Mouse (Mus musculus) testis, adult 2 months (tissue): ENCODE results near the gene Nek2. TPM values are rescaled to one million over a fixed set of nuclear protein-coding genes. Genes with fewer than 3 reads are reported as not detected.
A peak's percentile ranks its signal among the peaks of the same experiment; 100 is the strongest.

Source experiments
- H3K27ac ChIP-seq: fragments of 200-500 bp; 2 replicates; pipeline ENCODE4 v1.5.1; 2012; ENCODE audit warnings: low read depth, low read length; ENCODE audit not compliant: control insufficient read depth, insufficient read depth
- H3K27me3 ChIP-seq: fragments of 200-500 bp; 2 replicates; pipeline ENCODE4 v1.6.1; 2012; ENCODE audit warnings: mild to moderate bottlenecking, low read length, moderate library complexity; ENCODE audit not compliant: control insufficient read depth, insufficient read depth
- H3K36me3 ChIP-seq: fragments of 200-500 bp; 2 replicates; pipeline ENCODE4 v1.6.1; 2012; ENCODE audit warnings: mild to moderate bottlenecking, low read length; ENCODE audit not compliant: control insufficient read depth, insufficient read depth
- H3K4me1 ChIP-seq: fragments of 200-500 bp; 2 replicates; pipeline ENCODE4 v1.6.1; 2012; ENCODE audit warnings: low read length; ENCODE audit not compliant: control insufficient read depth, insufficient read depth
- H3K4me3 ChIP-seq: fragments of 200-500 bp; 2 replicates; pipeline ENCODE4 v1.5.1; 2012; ENCODE audit warnings: low read depth, mild to moderate bottlenecking, low read length, moderate library complexity, mixed read lengths; ENCODE audit not compliant: control insufficient read depth
- CTCF ChIP-seq: fragments of 200-500 bp; IDR thresholded peaks from 2 replicates; pipeline ENCODE4 v1.5.1; 2012; ENCODE audit warnings: low read depth, mild to moderate bottlenecking, inconsistent platforms, low read length, moderate library complexity; ENCODE audit not compliant: control insufficient read depth, insufficient read depth, insufficient replicate concordance
- POLR2A ChIP-seq: fragments of 200-500 bp; IDR thresholded peaks from 2 replicates; pipeline ENCODE4 v1.6.1; 2012; ENCODE audit warnings: low read depth, mild to moderate bottlenecking, inconsistent platforms, low read length, moderate library complexity; ENCODE audit not compliant: control insufficient read depth
- polyA plus RNA-seq: library from polyadenylated mRNA; depleted of rRNA; stranded (reverse); fragments of >200 nt; gene quantifications from 2 replicates; pipeline ENCODE4 v1.2.3, GENCODE M21; 2012

Gene Nek2
- polyA plus RNA-seq, 1 experiment, result 63.0 TPM

DNA sequence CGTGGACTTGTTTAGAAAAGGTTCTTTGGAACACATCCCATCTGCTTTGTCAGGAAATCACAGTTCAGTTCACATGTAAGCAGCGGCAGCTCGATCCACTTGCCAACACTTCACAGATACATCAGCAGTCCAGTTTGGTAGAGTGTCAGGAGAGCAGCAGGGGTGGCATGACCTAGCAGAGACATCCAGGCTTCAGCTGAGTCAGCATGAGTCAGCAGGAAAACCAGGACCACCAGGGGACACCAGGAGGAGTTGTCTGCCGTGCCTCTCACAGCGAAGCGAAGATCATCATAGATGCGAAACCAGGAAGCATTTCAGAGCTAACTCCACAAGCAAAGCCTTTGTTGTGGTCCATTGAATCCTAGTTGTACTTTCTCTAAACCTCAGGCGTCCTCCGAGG is 32.2 kb downstream of the Nek2 start:
- Histone ChIP-seq H3K27ac (no peak overlapping the region), H3K4me1 (no peaks in the 10 kb centered on the region; the same call in 1 of the 2 replicates), H3K27me3 (no peaks in the 10 kb centered on the region), H3K4me3 (no peak overlapping the region), H3K36me3 (no peaks in the 10 kb centered on the region)
- TF ChIP-seq CTCF, result no peak
- no peak for TF ChIP-seq POLR2A

DNA sequence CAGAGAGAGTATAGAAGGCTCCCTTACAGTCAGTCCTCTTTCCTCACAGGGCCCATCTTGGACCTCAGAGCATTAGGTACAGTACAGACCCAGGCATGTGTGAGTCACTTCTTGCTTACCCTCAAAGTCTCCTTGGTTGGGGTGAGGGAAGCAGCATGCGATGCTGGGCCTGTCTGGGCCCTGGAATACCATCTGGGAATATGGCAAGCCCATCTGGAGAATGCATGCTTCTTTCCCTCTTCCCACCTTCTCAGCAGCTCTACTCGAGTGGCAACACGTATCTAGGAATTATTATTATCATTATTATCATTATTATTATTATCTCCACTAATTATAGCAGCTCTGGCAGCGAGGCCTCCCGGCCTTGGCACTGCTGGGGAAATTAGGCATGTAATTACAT is 33.5 kb downstream of the Nek2 start:
- TF ChIP-seq CTCF, result no peak
- TF ChIP-seq POLR2A, result no peak
- Histone ChIP-seq H3K4me3 (no peak overlapping the region), H3K27ac (peak overlapping the region; percentile 23; the same call in 1 of the 2 replicates), H3K27me3 (no peaks in the 10 kb centered on the region), H3K36me3 (no peaks in the 10 kb centered on the region), H3K4me1 (no peaks in the 10 kb centered on the region; the same call in 1 of the 2 replicates)

DNA sequence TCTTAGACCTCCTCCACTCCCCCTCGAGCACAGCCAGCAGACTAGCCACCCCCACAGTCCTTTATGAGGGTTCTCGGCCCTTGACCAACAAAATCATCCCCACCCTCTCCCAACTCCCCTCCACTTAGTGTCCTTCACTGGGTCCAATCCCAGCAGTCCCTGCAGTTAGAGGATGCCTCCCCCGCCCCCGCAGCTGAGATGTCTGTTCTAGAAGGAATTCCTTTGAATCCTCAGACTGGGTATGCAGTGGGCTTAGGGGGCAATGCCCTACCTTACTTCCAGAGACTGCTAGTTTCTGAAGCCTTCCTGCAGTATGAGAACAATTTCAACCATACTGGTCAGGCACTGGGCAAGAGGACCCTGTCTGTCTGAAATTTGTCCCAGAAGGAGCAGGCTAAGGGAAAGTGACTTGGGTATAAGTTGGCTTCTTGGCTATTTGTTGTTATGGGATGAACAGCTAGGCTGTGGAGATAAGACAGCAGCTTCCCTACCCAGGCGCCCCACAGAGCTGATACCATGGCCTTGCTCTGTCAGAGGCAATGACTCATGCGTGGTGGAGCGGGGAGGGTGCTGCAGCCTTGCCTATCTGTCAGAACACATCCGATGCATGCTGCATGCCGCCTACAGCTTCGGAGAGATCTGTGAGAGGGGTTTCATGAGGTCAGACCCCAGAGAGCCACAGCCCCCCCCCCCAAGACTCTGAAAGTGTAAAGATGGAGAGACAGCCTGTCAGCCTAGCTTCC is 34.1 kb downstream of the Nek2 start:
- Histone ChIP-seq H3K27ac (0 out of 2 replicates have a peak overlapping the region, but pooled peaks have one; percentile 16), H3K4me3 (no peak overlapping the region), H3K36me3 (no peaks in the 10 kb centered on the region), H3K27me3 (no peaks in the 10 kb centered on the region), H3K4me1 (no peaks in the 10 kb centered on the region; the same call in 1 of the 2 replicates)
- TF ChIP-seq CTCF, result no peak
- TF ChIP-seq POLR2A, result no peak

DNA sequence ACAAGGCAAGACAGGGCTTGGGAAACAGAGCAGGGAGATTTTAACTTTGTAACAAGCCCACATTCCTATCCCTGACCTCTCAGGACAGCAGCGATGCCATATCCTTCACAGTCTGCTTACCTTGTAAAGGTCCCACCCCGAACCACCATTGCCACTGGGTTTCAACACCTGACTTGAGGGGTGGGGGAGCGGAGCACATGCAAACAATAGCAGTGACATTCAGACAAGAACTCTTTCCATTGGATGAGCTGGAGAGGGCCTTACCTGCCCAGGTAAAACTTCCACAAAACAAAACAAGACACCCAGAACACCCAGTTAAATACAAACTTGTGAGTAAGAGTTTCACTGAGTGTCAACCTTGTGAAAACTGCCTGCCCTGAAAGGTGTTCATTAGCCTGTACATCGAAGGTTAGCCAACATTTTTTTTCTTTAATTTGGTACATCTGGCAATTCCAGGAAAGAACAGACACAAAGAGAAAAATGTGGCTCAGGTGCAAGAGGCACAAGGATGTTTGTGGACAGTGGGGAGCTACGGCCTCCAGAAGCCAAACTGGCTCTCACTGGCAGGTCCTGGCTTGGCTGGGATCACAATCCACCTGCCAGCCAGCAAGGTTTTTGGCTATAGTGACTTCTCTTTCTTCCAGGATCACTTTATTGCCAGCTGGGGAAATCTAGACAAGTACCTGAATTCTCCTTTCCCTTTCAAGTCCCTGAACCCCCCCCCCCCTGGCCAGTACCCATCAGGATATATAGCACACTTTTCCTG is 35.8 kb downstream of the Nek2 start:
- TF ChIP-seq POLR2A, result no peak
- TF ChIP-seq CTCF, result no peak

DNA sequence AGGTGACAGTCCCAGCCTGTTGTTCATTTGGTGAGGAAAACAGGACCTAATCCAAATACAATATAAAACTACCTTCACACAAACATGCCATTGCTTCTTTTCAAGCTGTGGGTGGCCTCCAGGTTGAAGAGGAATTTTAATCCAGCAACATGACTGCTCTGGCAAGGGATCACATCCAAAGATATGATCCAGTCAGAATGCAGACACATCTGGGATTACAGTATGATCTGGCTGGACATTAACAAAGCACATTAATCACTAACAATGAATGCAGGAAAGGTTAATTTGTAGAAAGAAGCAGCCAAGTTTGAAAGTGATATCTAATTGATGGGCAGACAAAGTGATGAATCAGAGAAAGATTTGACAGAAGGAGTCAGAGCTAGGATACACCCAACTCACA is 36.9 kb downstream of the Nek2 start:
- Histone ChIP-seq H3K4me3 (no peak overlapping the region), H3K4me1 (no peaks in the 10 kb centered on the region; the same call in 1 of the 2 replicates), H3K27me3 (no peaks in the 10 kb centered on the region), H3K36me3 (no peaks in the 10 kb centered on the region), H3K27ac (no peak overlapping the region)
- no peak for TF ChIP-seq CTCF
- no peak for TF ChIP-seq POLR2A

More for the DNA sequence above, 35.8 kb downstream of the Nek2 start:
- H3K27ac ChIP-seq, result no peak overlapping the region
- H3K4me3 ChIP-seq, result no peak overlapping the region
- no peaks in the 10 kb centered on the region; the same call in 1 of the 2 replicates for H3K4me1 ChIP-seq
- no peaks in the 10 kb centered on the region for H3K36me3 ChIP-seq
- H3K27me3 ChIP-seq, result no peaks in the 10 kb centered on the region

DNA sequence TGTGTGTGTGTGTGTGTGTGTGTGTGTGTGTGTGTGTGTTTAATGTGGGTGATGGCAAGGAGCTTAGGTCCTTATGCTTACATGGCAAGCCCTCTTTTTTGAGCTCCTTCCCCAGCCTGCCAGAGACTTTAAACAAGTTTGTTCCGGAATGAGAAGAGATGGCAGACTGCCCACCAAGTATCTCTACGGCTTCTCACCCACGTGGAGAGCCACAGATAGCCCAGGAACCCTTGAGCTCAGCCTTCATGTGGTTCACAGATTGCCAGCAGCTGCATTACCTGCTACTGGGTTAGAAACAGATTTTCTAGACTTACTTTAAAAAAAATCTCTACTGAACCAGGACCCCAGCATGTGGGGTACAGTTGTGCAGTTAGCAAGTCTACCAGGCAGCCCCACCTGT is 38.6 kb downstream of the Nek2 start:
- Histone ChIP-seq H3K4me3 (no peak overlapping the region), H3K27ac (no peak overlapping the region), H3K4me1 (no peaks in the 10 kb centered on the region; the same call in none of the 2 replicates), H3K27me3 (no peaks in the 10 kb centered on the region), H3K36me3 (no peaks in the 10 kb centered on the region)
- no peak for TF ChIP-seq CTCF
- no peak for TF ChIP-seq POLR2A

DNA sequence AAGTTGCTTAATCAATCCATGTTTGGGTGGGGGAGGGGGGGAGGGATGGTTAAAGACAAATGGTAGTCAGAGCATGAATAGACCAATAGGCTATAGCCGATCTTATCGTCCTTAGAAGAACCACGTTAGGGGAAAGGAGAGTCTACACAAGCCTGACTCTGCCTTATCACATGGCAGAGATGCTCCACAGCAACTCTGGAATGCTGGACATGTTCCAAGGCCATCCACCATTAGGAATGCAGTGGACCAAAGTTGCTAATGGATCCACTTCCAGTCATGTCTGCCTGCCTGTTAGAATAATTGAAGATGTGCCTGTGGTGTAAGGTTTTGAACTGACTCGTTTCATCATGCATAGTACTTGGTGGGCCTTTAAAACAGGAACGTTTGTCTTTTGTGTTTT is 40.0 kb downstream of the Nek2 start:
- TF ChIP-seq CTCF (no peak), POLR2A (no peak)
- H3K27me3 ChIP-seq, result no peaks in the 10 kb centered on the region

More for the DNA sequence above, 40.0 kb downstream of the Nek2 start:
- Histone ChIP-seq H3K27ac (no peak overlapping the region), H3K4me1 (no peaks in the 10 kb centered on the region; the same call in 1 of the 2 replicates), H3K4me3 (no peak overlapping the region), H3K36me3 (no peaks in the 10 kb centered on the region)
